Mouse (Mus musculus) ZHBTc4 (cell line): ENCODE results near the gene Olfr873.

Source experiments
- DNase-seq: peaks from one replicate; pipeline ENCODE4 v3.0.0-alpha.2; 2011; ENCODE audit warnings: low read depth, low spot score

Olfr873 gene

DNA sequence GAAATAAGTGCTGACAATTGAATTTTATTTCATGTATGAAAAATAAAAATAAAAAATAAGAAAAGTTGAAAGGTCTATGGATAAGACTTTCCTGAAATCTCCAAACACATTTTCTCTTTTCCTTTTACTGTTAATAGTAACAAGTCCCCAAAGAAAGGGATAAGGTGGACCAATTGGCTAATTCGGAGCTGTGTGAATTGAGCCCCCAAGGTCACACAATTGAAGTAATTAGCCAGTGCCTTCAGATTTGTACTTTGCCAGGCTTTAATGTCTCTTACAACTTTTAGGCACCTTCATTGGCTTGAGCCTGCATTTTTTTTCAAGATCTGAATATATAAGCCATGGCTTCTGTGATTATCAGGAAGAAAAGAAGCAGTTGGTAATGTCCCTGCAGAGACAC lies at the start of gene Olfr873:
Gene Olfr873, plus strand, starts transcription at position 301 of the 400 bp plus-strand sequence.
- no peak for DNase-seq

DNA sequence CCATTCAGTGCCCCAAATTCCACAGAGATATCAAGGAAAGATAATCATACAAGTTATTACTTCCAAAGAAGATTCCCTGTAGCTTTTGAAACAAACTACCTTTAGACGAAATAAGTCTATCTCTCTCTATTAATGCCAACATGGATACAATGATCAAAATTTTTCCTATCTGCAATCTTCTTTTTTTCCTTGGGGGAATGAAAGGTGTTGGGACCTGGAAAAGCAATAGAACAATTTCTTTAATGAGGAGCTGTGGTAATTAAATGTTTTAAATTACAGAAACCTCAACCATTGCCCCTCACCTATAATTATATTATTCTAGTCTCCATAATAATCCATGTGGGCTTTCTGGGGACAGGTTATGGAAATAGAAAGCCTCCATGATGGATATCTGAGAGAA lies 16.3 kb upstream of the Olfr873 start, which contains the start of gene Olfr39:
Gene Olfr39, plus strand, starts transcription at position 301 of the 400 bp plus-strand sequence.
- DNase-seq: no peak

DNA sequence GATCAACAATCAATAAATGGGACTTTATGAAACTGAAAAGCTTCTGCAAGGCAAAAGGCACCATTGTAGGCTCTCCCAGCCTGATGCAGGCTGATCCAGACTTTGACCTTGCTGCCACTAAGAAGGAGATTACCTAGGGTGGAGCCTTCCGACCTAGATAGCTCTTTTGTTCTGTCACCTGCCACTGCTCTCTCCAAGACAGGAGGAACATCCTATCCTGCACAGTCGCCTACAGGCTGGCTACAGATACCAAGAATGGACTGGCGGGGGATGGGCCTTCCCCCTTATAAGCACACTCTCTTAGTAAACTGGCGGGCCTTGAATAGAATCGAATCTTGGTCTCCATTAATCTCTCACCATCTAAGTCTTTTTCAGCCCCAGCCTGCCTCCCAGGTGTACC lies 2.8 kb upstream of the Olfr873 start:
- DNase-seq: peak; percentile 77

DNA sequence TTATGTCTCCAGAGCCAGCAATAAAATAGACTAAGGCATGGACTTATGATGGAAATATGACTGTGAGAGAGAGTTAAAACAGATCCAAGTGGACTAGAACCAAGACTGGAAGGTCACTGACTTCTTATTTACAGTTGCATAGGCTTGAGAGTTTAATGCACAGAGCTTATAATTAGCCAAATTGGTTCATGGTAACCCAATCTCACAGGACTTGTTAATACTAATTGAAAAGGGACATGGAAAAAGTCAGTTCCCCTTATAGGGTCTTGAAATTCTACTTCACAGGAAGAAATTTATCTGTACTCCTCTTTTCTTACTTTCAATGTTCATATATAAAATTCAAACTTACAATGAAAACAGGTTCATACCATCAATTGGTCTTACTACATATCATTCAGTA lies 37.7 kb downstream of the Olfr873 start, which contains the start of gene Olfr18:
Gene Olfr18, minus strand, starts transcription at position 101 of the 400 bp plus-strand sequence.
- no peak for DNase-seq

DNA sequence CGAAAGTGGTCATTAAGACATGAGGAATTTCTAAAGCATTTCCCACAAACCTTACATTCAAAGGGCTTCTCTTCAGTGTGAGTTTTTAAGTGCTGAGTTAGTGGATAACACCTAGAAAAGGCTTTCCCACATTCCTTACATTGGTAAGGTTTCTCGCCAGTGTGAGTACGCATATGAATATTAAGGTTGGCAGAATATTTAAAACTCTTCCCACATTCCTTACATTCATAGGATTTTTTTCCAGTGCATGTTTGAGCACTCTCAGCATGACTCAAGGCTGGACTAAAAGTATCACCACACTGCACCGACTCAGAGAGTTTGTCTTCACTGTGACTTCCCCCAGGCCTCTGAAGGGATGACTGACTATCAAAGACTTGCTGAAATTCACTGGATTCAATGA lies 50.2 kb downstream of the Olfr873 start:
- peak; percentile 56 for DNase-seq
